Mouse (Mus musculus) liver, adult 2 months (tissue): ENCODE data around the gene Hibch.

Source experiments
- CTCF ChIP-seq: fragments of 200-500 bp; IDR thresholded peaks from 2 replicates; pipeline ENCODE4 v1.5.1; 2011; ENCODE audit warnings: low read depth, low read length, control low read depth
- POLR2A ChIP-seq: fragments of 200-500 bp; IDR thresholded peaks from 2 replicates; pipeline ENCODE4 v1.6.1; 2011; ENCODE audit warnings: low read length, control low read depth; ENCODE audit not compliant: insufficient read depth; ENCODE audit errors: extremely low read depth

- TF ChIP-seq CTCF, result no peak
- TF ChIP-seq POLR2A, result no peak
These were observed 112.0 kb downstream of the Hibch start for GRCm38 (mm10) chr1:52956746-52957145.
